Mouse (Mus musculus) myocyte (in vitro differentiated cells): ENCODE results near the gene Pde8a.

Source experiments
- CEBPB ChIP-seq: IDR thresholded peaks from 2 replicates; pipeline ENCODE4 v1.6.1; 2011; ENCODE audit warnings: mild to moderate bottlenecking, moderate library complexity; ENCODE audit not compliant: poor library complexity, insufficient read depth, severe bottlenecking
- E2F4 ChIP-seq: IDR thresholded peaks from one replicate; pipeline ENCODE4 v1.6.1; 2011; ENCODE audit warnings: mild to moderate bottlenecking, control low read depth, moderate library complexity; ENCODE audit not compliant: insufficient read depth
- MAX ChIP-seq: IDR thresholded peaks from one replicate; pipeline ENCODE4 v1.6.1; 2011; ENCODE audit warnings: low read depth, mild to moderate bottlenecking, control low read depth
- MYOD1 ChIP-seq, 3 experiments: IDR thresholded peaks; one replicate each; pipeline ENCODE4 v1.6.1; 2011; ENCODE audit warnings: control low read depth in 2 of 3, low read depth in 2 of 3, mild to moderate bottlenecking in 2 of 3, moderate library complexity in 1 of 3; ENCODE audit not compliant: insufficient read length in 2 of 3, control insufficient read depth in 1 of 3
- POLR2A ChIP-seq: IDR thresholded peaks from one replicate; pipeline ENCODE4 v1.6.1; 2011; ENCODE audit warnings: low read depth, mild to moderate bottlenecking, control low read depth, moderate library complexity; ENCODE audit not compliant: insufficient read length
- POLR2AphosphoS2 ChIP-seq: IDR thresholded peaks from one replicate; pipeline ENCODE4 v1.6.1; 2011; ENCODE audit warnings: low read depth, control low read depth; ENCODE audit not compliant: insufficient read length
- SRF ChIP-seq: IDR thresholded peaks from one replicate; pipeline ENCODE4 v1.6.1; 2011; ENCODE audit warnings: low read depth; ENCODE audit not compliant: control insufficient read depth, insufficient read length
- TCF12 ChIP-seq: IDR thresholded peaks from one replicate; pipeline ENCODE4 v1.6.1; 2011; ENCODE audit warnings: mild to moderate bottlenecking, control low read depth; ENCODE audit not compliant: poor library complexity, insufficient read depth, severe bottlenecking
- USF1 ChIP-seq: IDR thresholded peaks from one replicate; pipeline ENCODE4 v1.6.1; 2011; ENCODE audit warnings: low read depth, mild to moderate bottlenecking, control low read depth, moderate library complexity

DNA sequence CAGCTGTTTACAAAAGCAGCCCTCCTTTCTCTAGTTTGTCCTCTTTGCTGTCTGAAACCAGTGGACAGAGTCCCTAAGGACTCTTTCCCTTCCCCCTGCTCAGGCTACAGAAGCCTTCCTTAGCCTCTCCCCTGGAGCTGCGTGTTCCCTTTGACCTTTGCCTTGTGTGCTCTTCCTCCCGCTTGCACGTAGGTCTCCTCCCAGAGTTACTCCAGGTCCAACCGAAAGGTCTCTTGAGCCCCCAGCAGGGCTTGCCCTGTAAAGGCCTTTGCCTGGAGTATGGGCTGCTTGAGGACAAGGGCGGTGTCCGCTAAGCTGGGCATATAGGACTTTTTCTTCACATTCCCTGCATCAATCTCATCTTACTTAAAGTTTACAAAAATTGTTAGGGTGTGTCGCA is 5.9 kb downstream of the Pde8a start:
- no peak for TF ChIP-seq POLR2A
- TF ChIP-seq E2F4, result no peak
- no peak for TF ChIP-seq CEBPB
- no peak for TF ChIP-seq USF1
- TF ChIP-seq POLR2AphosphoS2, result no peak
- TF ChIP-seq SRF, result no peak
- TF ChIP-seq TCF12, result no peak
- TF ChIP-seq MYOD1 (IDR thresholded peaks at IDR 0.05; ENCODE audit: control insufficient read depth in 1 of 3, insufficient read length in 2 of 3, low read depth in 2 of 3), result no peak
- no peak for TF ChIP-seq MAX
